Mouse (Mus musculus) cerebellum, adult 2 months (tissue): ENCODE data around the gene Atf7.

ENCODE experiments used
- CTCF ChIP-seq: fragments of 200-500 bp; IDR thresholded peaks from 2 replicates; pipeline ENCODE4 v1.5.1; 2011; ENCODE audit warnings: low read depth, mild to moderate bottlenecking, control low read depth, low read length, moderate library complexity, borderline replicate concordance; ENCODE audit not compliant: insufficient read depth
- POLR2A ChIP-seq: fragments of 200-500 bp; IDR thresholded peaks from 2 replicates; pipeline ENCODE4 v1.6.1; 2011; ENCODE audit warnings: low read length, control low read depth, borderline replicate concordance; ENCODE audit not compliant: insufficient read depth

- TF ChIP-seq CTCF: peak; percentile 9; the same call in 1 of the 2 replicates
- no peak for TF ChIP-seq POLR2A
Measured at GRCm38 (mm10) chr15:102620765-102621164, 4.5 kb downstream of the Atf7 start.
